In genomic region chr17:47958046-47958790, GRCm38 (mm10) we compare ENCODE assay signal across 12 mouse cellular contexts. TPM values are rescaled to one million over a fixed set of nuclear protein-coding genes. Genes with fewer than 3 reads are reported as not detected.
DNase-seq lines count a peak whose midpoint lies in the region; ATAC-seq and TF ChIP-seq lines count a peak whose summit lies in the region.
"Had no signal": no experiment of that assay in that cellular context is flagged by ENCODE, and none has a peak within 500 bp of the region (broad histone marks: within the 10 kb centered on the region; RNA-seq: fewer than 3 reads in every experiment).

No protein-coding gene starts in this region.

- ATAC-seq in intestine, embryonic 14.5 days (replicated peaks; ENCODE audit: low FRiP score, low TSS enrichment, low read depth) = peak; percentile 44; the same call in 1 of the 2 replicates
- no peak for ATAC-seq in limb, embryonic 14.5 days (ENCODE audit: low FRiP score, low read depth)
- ATAC-seq: midbrain, embryonic 16.5 days had no signal

- WGBS in heart, embryonic 10.5 days = 29% methylated on average over 10 of the region's 10 CpGs
- WGBS in intestine, embryonic 14.5 days = 22% methylated on average over 10 of the region's 10 CpGs
- WGBS in limb, embryonic 14.5 days = 40% methylated on average over 10 of the region's 10 CpGs
- 14% methylated on average over 10 of the region's 10 CpGs for WGBS in small intestine, adult 2 months
- WGBS in hindbrain, embryonic 10.5 days = 58% methylated on average over 10 of the region's 10 CpGs

- no peaks in the 10 kb centered on the region for H3K9me3 ChIP-seq in heart, embryonic 10.5 days
- H3K9me3 ChIP-seq in intestine, embryonic 14.5 days (ENCODE audit: control insufficient read depth, low read length) = no peaks in the 10 kb centered on the region
- no peaks in the 10 kb centered on the region for H3K9me3 ChIP-seq in limb, embryonic 14.5 days (ENCODE audit: control insufficient read depth, low read length)
- H3K9me3 ChIP-seq in hindbrain, embryonic 10.5 days = no peaks in the 10 kb centered on the region
- H3K9me3 ChIP-seq: forebrain, embryonic 10.5 days had no signal

- peaks cover 38% of the 10 kb centered on the region for H3K4me1 ChIP-seq in heart, embryonic 10.5 days
- H3K4me1 ChIP-seq in intestine, embryonic 14.5 days (replicated peaks; ENCODE audit: control insufficient read depth, insufficient read depth, low read length) = peaks cover 27% of the 10 kb centered on the region
- H3K4me1 ChIP-seq in limb, embryonic 14.5 days (ENCODE audit: control insufficient read depth, insufficient read depth, low read length) = peaks cover 5% of the 10 kb centered on the region; the same call in 1 of the 2 replicates
- peaks cover 9% of the 10 kb centered on the region for H3K4me1 ChIP-seq in small intestine, adult 2 months (ENCODE audit: control insufficient read depth, insufficient read depth, insufficient read length, low read length)
- H3K4me1 ChIP-seq in hindbrain, embryonic 10.5 days (replicated peaks) = peaks cover 17% of the 10 kb centered on the region

- no peak for DNase-seq in heart, embryonic 10.5 days (ENCODE audit: low spot score)
- no peak for DNase-seq in heart, adult 11 months
- no peak for DNase-seq in intestine, embryonic 14.5 days (ENCODE audit: low spot score)
- DNase-seq in limb, embryonic 14.5 days (ENCODE audit: low spot score) = peak; percentile 29
- DNase-seq in gastrocnemius, adult 18-20 months (ENCODE audit: low spot score) = no peak
- DNase-seq in right cerebral cortex, postnatal 14 days = no peak
- DNase-seq in hindbrain, embryonic 10.5 days (ENCODE audit: low spot score) = no peak
- DNase-seq: cerebellum, postnatal 25 days; thymus, postnatal 36 days had no signal

- peak overlapping the region; percentile 18; the same call in 1 of the 2 replicates for H3K4me2 ChIP-seq in intestine, embryonic 14.5 days (ENCODE audit: low read length)
- H3K4me2 ChIP-seq in limb, embryonic 14.5 days (replicated peaks; ENCODE audit: low read depth, low read length, severe bottlenecking) = no peak overlapping the region

- H3K27ac ChIP-seq in heart, embryonic 10.5 days = peak overlapping the region; percentile 63; the same call in 1 of the 2 replicates
- H3K27ac ChIP-seq in intestine, embryonic 14.5 days (ENCODE audit: low read depth) = peak overlapping the region; percentile 80
- no peak overlapping the region for H3K27ac ChIP-seq in limb, embryonic 14.5 days (replicated peaks; ENCODE audit: low read depth, low read length)
- H3K27ac ChIP-seq in small intestine, adult 2 months (ENCODE audit: insufficient read depth, low read depth, low read length) = peak overlapping the region; percentile 73
- no peak overlapping the region for H3K27ac ChIP-seq in hindbrain, embryonic 10.5 days
- H3K27ac ChIP-seq: forebrain, embryonic 10.5 days had no signal

- H3K27me3 ChIP-seq in heart, embryonic 10.5 days (ENCODE audit: insufficient read depth, poor library complexity, severe bottlenecking) = peaks cover 8% of the 10 kb centered on the region
- H3K27me3 ChIP-seq in intestine, embryonic 14.5 days (replicated peaks; ENCODE audit: control insufficient read depth, insufficient read depth, low read length) = no peaks in the 10 kb centered on the region
- no peaks in the 10 kb centered on the region for H3K27me3 ChIP-seq in limb, embryonic 14.5 days (ENCODE audit: control insufficient read depth, insufficient read depth, low read length)
- no peaks in the 10 kb centered on the region for H3K27me3 ChIP-seq in small intestine, adult 2 months (ENCODE audit: control insufficient read depth, insufficient read depth, low read length)
- H3K27me3 ChIP-seq in hindbrain, embryonic 10.5 days (ENCODE audit: insufficient read depth, poor library complexity, severe bottlenecking) = peaks cover 21% of the 10 kb centered on the region

- TF ChIP-seq POLR2A in limb, embryonic 14.5 days (IDR thresholded peaks at IDR 0.05; ENCODE audit: borderline replicate concordance, extremely low read depth, insufficient read depth, insufficient read length) = no peak
- TF ChIP-seq POLR2A in small intestine, adult 2 months (IDR thresholded peaks at IDR 0.05; ENCODE audit: low read depth, low read length) = peak; percentile 18; the same call in 1 of the 2 replicates

- H3K9ac ChIP-seq in intestine, embryonic 14.5 days (ENCODE audit: low read length) = no peak overlapping the region
- no peak overlapping the region for H3K9ac ChIP-seq in limb, embryonic 14.5 days (ENCODE audit: low read depth, low read length, severe bottlenecking)

- no peak for TF ChIP-seq CTCF in small intestine, adult 2 months (IDR thresholded peaks at IDR 0.05; ENCODE audit: extremely low read depth, insufficient read length, insufficient replicate concordance, low read depth, low read length)

- no peak overlapping the region for H3K4me3 ChIP-seq in heart, embryonic 10.5 days
- no peak overlapping the region for H3K4me3 ChIP-seq in intestine, embryonic 14.5 days (ENCODE audit: low read depth, low read length)
- no peak overlapping the region for H3K4me3 ChIP-seq in limb, embryonic 14.5 days (replicated peaks; ENCODE audit: low read length)
- no peak overlapping the region for H3K4me3 ChIP-seq in small intestine, adult 2 months (ENCODE audit: low read depth, low read length)
- H3K4me3 ChIP-seq in hindbrain, embryonic 10.5 days = no peak overlapping the region
- H3K4me3 ChIP-seq: forebrain, embryonic 10.5 days had no signal

- no peaks in the 10 kb centered on the region for H3K36me3 ChIP-seq in heart, embryonic 10.5 days
- H3K36me3 ChIP-seq in intestine, embryonic 14.5 days (ENCODE audit: control insufficient read depth, insufficient read depth, low read length) = no peaks in the 10 kb centered on the region
- no peaks in the 10 kb centered on the region for H3K36me3 ChIP-seq in limb, embryonic 14.5 days (ENCODE audit: control insufficient read depth, insufficient read depth, low read length)
- no peaks in the 10 kb centered on the region for H3K36me3 ChIP-seq in small intestine, adult 2 months (ENCODE audit: control insufficient read depth, insufficient read depth, low read length)
- no peaks in the 10 kb centered on the region for H3K36me3 ChIP-seq in hindbrain, embryonic 10.5 days
- H3K36me3 ChIP-seq: forebrain, embryonic 10.5 days had no signal

RNA-seq across cellular contexts. Expression of gene Foxp4, which starts 33.8 kb away (rescaled TPM):
- polyA plus RNA-seq in heart, embryonic 10.5 days (2016; fragmentation: Nextera tagmentation; extraction: Ambion mirVana) = 12.4 and 27.3 TPM in 2 replicates
- polyA plus RNA-seq in intestine, embryonic 14.5 days (2014; fragmentation: Nextera tagmentation; extraction: Ambion mirVana) = 30.3 and 32.4 TPM in 2 replicates
- polyA plus RNA-seq in limb, embryonic 14.5 days (2012; rRNA removed) = 104 and 165 TPM in 2 replicates
- polyA plus RNA-seq in limb, embryonic 14.5 days (2014; fragmentation: Nextera tagmentation; extraction: Ambion mirVana) = 38.6 and 46.0 TPM in 2 replicates
- 66.9 and 126 TPM in 2 replicates for polyA plus RNA-seq in small intestine, adult 2 months (2012; rRNA removed)
- total RNA-seq in gastrocnemius, adult 18-20 months (2021) = 1 to 10 TPM; 7.5 TPM
- 25.1 and 29.4 TPM in 2 replicates for polyA plus RNA-seq in hindbrain, embryonic 10.5 days (2016; fragmentation: Nextera tagmentation; extraction: Ambion mirVana)

Comparison
In these comparisons a context has a peak if more than half of its experiments do, and no peak if none do; other contexts are left out.
1. H3K27ac ChIP-seq: peak in heart, embryonic 10.5 days (single experiment), intestine, embryonic 14.5 days (single experiment) and small intestine, adult 2 months (single experiment); none in limb, embryonic 14.5 days (single experiment) and hindbrain, embryonic 10.5 days (single experiment).